Mouse (Mus musculus): Measurements from ENCODE around the gene Tmem63b.

DNA sequence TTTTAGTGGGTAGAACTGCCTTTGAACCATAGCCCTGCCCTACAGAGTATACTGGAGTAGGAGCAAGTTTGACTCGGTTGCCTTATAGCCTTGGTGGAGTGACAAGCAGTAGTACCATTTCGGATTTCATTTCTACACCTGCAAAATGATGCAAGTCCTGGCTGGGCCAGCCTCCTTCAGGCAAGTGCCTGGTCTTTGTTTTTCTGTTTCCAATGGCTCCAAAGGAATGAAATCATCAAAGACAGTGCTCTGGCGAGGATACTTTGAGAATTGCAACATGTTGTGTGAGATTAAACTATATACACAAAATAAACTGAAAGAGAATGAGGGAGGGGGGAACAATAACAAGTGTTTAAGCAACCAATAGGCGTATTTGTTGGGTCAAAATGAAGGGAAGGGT, 3.3 kb upstream of the Tmem63b start:
- TF ChIP-seq CTCF (IDR thresholded peaks at IDR 0.05) (no peak), EP300 (IDR thresholded peaks at IDR 0.05) (no peak)

All from lung, postnatal 0 days (tissue).